Mouse (Mus musculus) embryonic fibroblast, embryonic 13.5 days (primary cell): ENCODE measurements at regions not wholly inside any gene's neighbourhood (a gene's known extent, or its start where the extent isn't known, plus 50 kb on each side); places are given as distances from the start of the nearest gene placed in this dataset.

ENCODE experiments used
- CTCF ChIP-seq: IDR thresholded peaks from 2 replicates; pipeline ENCODE4 v1.5.1; 2011; ENCODE audit warnings: mild to moderate bottlenecking, control low read depth, low read length, moderate library complexity, borderline replicate concordance; ENCODE audit not compliant: insufficient read depth
- POLR2A ChIP-seq: IDR thresholded peaks from 2 replicates; pipeline ENCODE4 v1.6.1; 2011; ENCODE audit warnings: low read depth, mild to moderate bottlenecking, control low read depth, low read length, moderate library complexity

GRCm38 (mm10) chr3:60273744-60274143 lies 192.1 kb downstream of the Sucnr1 start:
- TF ChIP-seq CTCF (no peak), POLR2A (no peak)
